Mouse (Mus musculus): ENCODE measurements at regions not wholly inside any gene's neighbourhood (a gene's known extent, or its start where the extent isn't known, plus 50 kb on each side); places are given as distances from the start of the nearest gene placed in this dataset.

- Histone ChIP-seq H3K4me3 (replicated peaks; ENCODE audit: low read depth, low read length) (no peak overlapping the region), H3K27ac (replicated peaks; ENCODE audit: low read depth, low read length) (no peak overlapping the region), H3K9me3 (ENCODE audit: control insufficient read depth, low read length) (no peaks in the 10 kb centered on the region), H3K4me1 (ENCODE audit: control insufficient read depth, insufficient read depth, low read length) (no peaks in the 10 kb centered on the region), H3K36me3 (ENCODE audit: control insufficient read depth, insufficient read depth, low read length) (no peaks in the 10 kb centered on the region), H3K27me3 (ENCODE audit: control insufficient read depth, insufficient read depth, low read length) (no peaks in the 10 kb centered on the region), H3K9ac (replicated peaks; ENCODE audit: low read length) (no peak overlapping the region), H3K4me2 (ENCODE audit: low read length) (no peak overlapping the region)
- no peak for DNase-seq
- no peak for ATAC-seq (ENCODE audit: low FRiP score, low TSS enrichment)
- WGBS: 88% methylated on average over 5 of the region's 5 CpGs
Observed at GRCm38 (mm10) chr13:97503391-97503790, 257.0 kb downstream of the Gm10260 start.

GRCm38 (mm10) chr13:97500155-97500554 is 259.2 kb downstream of the Enc1 start:
- 91% methylated on average over 8 of the region's 8 CpGs for WGBS

GRCm38 (mm10) chr13:97498981-97499380 is 258.1 kb downstream of the Enc1 start:
- no peak overlapping the region for H3K9ac ChIP-seq (replicated peaks; ENCODE audit: low read length)
- DNase-seq: no peak
- no peak overlapping the region for H3K27ac ChIP-seq (replicated peaks; ENCODE audit: low read depth, low read length)
- H3K4me3 ChIP-seq (replicated peaks; ENCODE audit: low read depth, low read length): no peak overlapping the region
- no peaks in the 10 kb centered on the region for H3K9me3 ChIP-seq (ENCODE audit: control insufficient read depth, low read length)
- ATAC-seq (ENCODE audit: low FRiP score, low TSS enrichment): no peak
- no peaks in the 10 kb centered on the region for H3K27me3 ChIP-seq (ENCODE audit: control insufficient read depth, insufficient read depth, low read length)
- no peaks in the 10 kb centered on the region for H3K4me1 ChIP-seq (ENCODE audit: control insufficient read depth, insufficient read depth, low read length)
- 92% methylated on average over 5 of the region's 5 CpGs for WGBS
- H3K4me2 ChIP-seq (ENCODE audit: low read length): no peak overlapping the region
- no peaks in the 10 kb centered on the region for H3K36me3 ChIP-seq (ENCODE audit: control insufficient read depth, insufficient read depth, low read length)

More at GRCm38 (mm10) chr13:97500155-97500554, 259.2 kb downstream of the Enc1 start:
- no peak overlapping the region for H3K9ac ChIP-seq (replicated peaks; ENCODE audit: low read length)
- no peak for DNase-seq
- ATAC-seq (ENCODE audit: low FRiP score, low TSS enrichment): no peak
- no peaks in the 10 kb centered on the region for H3K27me3 ChIP-seq (ENCODE audit: control insufficient read depth, insufficient read depth, low read length)
- H3K4me1 ChIP-seq (ENCODE audit: control insufficient read depth, insufficient read depth, low read length): no peaks in the 10 kb centered on the region
- no peak overlapping the region for H3K4me2 ChIP-seq (ENCODE audit: low read length)
- no peak overlapping the region for H3K4me3 ChIP-seq (replicated peaks; ENCODE audit: low read depth, low read length)
- no peaks in the 10 kb centered on the region for H3K9me3 ChIP-seq (ENCODE audit: control insufficient read depth, low read length)
- no peak overlapping the region for H3K27ac ChIP-seq (replicated peaks; ENCODE audit: low read depth, low read length)
- no peaks in the 10 kb centered on the region for H3K36me3 ChIP-seq (ENCODE audit: control insufficient read depth, insufficient read depth, low read length)

- no peak overlapping the region for H3K4me2 ChIP-seq (ENCODE audit: low read length)
- ATAC-seq (ENCODE audit: low FRiP score, low TSS enrichment): no peak
Observed at GRCm38 (mm10) chr13:97497928-97498327, 257.0 kb downstream of the Enc1 start.

GRCm38 (mm10) chr13:97494770-97495169 is 253.9 kb downstream of the Enc1 start:
- ATAC-seq (ENCODE audit: low FRiP score, low TSS enrichment) (no peak), DNase-seq (no peak)
- no peak overlapping the region for H3K27ac ChIP-seq (replicated peaks; ENCODE audit: low read depth, low read length)
- WGBS: 67% methylated on average over 2 of the region's 2 CpGs
- no peak overlapping the region for H3K9ac ChIP-seq (replicated peaks; ENCODE audit: low read length)
- no peaks in the 10 kb centered on the region for H3K9me3 ChIP-seq (ENCODE audit: control insufficient read depth, low read length)
- no peaks in the 10 kb centered on the region for H3K36me3 ChIP-seq (ENCODE audit: control insufficient read depth, insufficient read depth, low read length)
- H3K27me3 ChIP-seq (ENCODE audit: control insufficient read depth, insufficient read depth, low read length): no peaks in the 10 kb centered on the region
- no peak overlapping the region for H3K4me2 ChIP-seq (ENCODE audit: low read length)
- no peak overlapping the region for H3K4me3 ChIP-seq (replicated peaks; ENCODE audit: low read depth, low read length)
- 0 out of 2 replicates have a peak, but pooled peaks cover under 1% of the 10 kb centered on the region for H3K4me1 ChIP-seq (ENCODE audit: control insufficient read depth, insufficient read depth, low read length)

More at GRCm38 (mm10) chr13:97497928-97498327, 257.0 kb downstream of the Enc1 start:
- Histone ChIP-seq H3K4me3 (replicated peaks; ENCODE audit: low read depth, low read length) (no peak overlapping the region), H3K27ac (replicated peaks; ENCODE audit: low read depth, low read length) (no peak overlapping the region), H3K27me3 (ENCODE audit: control insufficient read depth, insufficient read depth, low read length) (no peaks in the 10 kb centered on the region), H3K9me3 (ENCODE audit: control insufficient read depth, low read length) (no peaks in the 10 kb centered on the region), H3K36me3 (ENCODE audit: control insufficient read depth, insufficient read depth, low read length) (no peaks in the 10 kb centered on the region), H3K4me1 (ENCODE audit: control insufficient read depth, insufficient read depth, low read length) (no peaks in the 10 kb centered on the region), H3K9ac (replicated peaks; ENCODE audit: low read length) (no peak overlapping the region)
- WGBS: 91% methylated on average over 5 of the region's 5 CpGs
- DNase-seq: no peak

- H3K9ac ChIP-seq (replicated peaks; ENCODE audit: low read length): no peak overlapping the region
- no peaks in the 10 kb centered on the region for H3K36me3 ChIP-seq (ENCODE audit: control insufficient read depth, insufficient read depth, low read length)
- ATAC-seq (ENCODE audit: low FRiP score, low TSS enrichment) (no peak), DNase-seq (no peak)
- no peaks in the 10 kb centered on the region for H3K9me3 ChIP-seq (ENCODE audit: control insufficient read depth, low read length)
- 91% methylated on average over 7 of the region's 7 CpGs for WGBS
- peaks cover 9% of the 10 kb centered on the region for H3K4me1 ChIP-seq (ENCODE audit: control insufficient read depth, insufficient read depth, low read length)
- no peak overlapping the region for H3K27ac ChIP-seq (replicated peaks; ENCODE audit: low read depth, low read length)
- H3K27me3 ChIP-seq (ENCODE audit: control insufficient read depth, insufficient read depth, low read length): no peaks in the 10 kb centered on the region
- no peak overlapping the region for H3K4me2 ChIP-seq (ENCODE audit: low read length)
- H3K4me3 ChIP-seq (replicated peaks; ENCODE audit: low read depth, low read length): no peak overlapping the region
Observed at GRCm38 (mm10) chr13:97493836-97494235, 252.9 kb downstream of the Enc1 start.

- Histone ChIP-seq H3K9ac (replicated peaks; ENCODE audit: low read length) (no peak overlapping the region), H3K27me3 (ENCODE audit: control insufficient read depth, insufficient read depth, low read length) (no peaks in the 10 kb centered on the region), H3K4me2 (ENCODE audit: low read length) (no peak overlapping the region), H3K9me3 (ENCODE audit: control insufficient read depth, low read length) (no peaks in the 10 kb centered on the region), H3K4me1 (ENCODE audit: control insufficient read depth, insufficient read depth, low read length) (peaks cover 15% of the 10 kb centered on the region), H3K27ac (replicated peaks; ENCODE audit: low read depth, low read length) (no peak overlapping the region), H3K36me3 (ENCODE audit: control insufficient read depth, insufficient read depth, low read length) (no peaks in the 10 kb centered on the region), H3K4me3 (replicated peaks; ENCODE audit: low read depth, low read length) (no peak overlapping the region)
- ATAC-seq (ENCODE audit: low FRiP score, low TSS enrichment) (no peak), DNase-seq (no peak)
- WGBS: 68% methylated on average over 20 of the region's 20 CpGs
Observed at GRCm38 (mm10) chr13:97492958-97493735, 252.2 kb downstream of the Enc1 start.

- no peak overlapping the region for H3K4me2 ChIP-seq (ENCODE audit: low read length)
- H3K9ac ChIP-seq (replicated peaks; ENCODE audit: low read length): no peak overlapping the region
- ATAC-seq (ENCODE audit: low FRiP score, low TSS enrichment) (no peak), DNase-seq (no peak)
- H3K4me1 ChIP-seq (ENCODE audit: control insufficient read depth, insufficient read depth, low read length): peaks cover 16% of the 10 kb centered on the region
- H3K27me3 ChIP-seq (ENCODE audit: control insufficient read depth, insufficient read depth, low read length): no peaks in the 10 kb centered on the region
- no peaks in the 10 kb centered on the region for H3K36me3 ChIP-seq (ENCODE audit: control insufficient read depth, insufficient read depth, low read length)
- H3K9me3 ChIP-seq (ENCODE audit: control insufficient read depth, low read length): no peaks in the 10 kb centered on the region
- no peak overlapping the region for H3K27ac ChIP-seq (replicated peaks; ENCODE audit: low read depth, low read length)
- WGBS: 94% methylated on average over 19 of the region's 19 CpGs
- H3K4me3 ChIP-seq (replicated peaks; ENCODE audit: low read depth, low read length): no peak overlapping the region
Observed at GRCm38 (mm10) chr13:97491865-97492847, 251.3 kb downstream of the Enc1 start.

Data from midbrain, embryonic 14.5 days (tissue).